Mouse (Mus musculus): ENCODE results near the gene Gm44503. TPM values are rescaled to one million over a fixed set of nuclear protein-coding genes. Genes with fewer than 3 reads are reported as not detected.

The Gm44503 gene
- total and polyA plus RNA-seq, 3 experiments: not detected

DNA sequence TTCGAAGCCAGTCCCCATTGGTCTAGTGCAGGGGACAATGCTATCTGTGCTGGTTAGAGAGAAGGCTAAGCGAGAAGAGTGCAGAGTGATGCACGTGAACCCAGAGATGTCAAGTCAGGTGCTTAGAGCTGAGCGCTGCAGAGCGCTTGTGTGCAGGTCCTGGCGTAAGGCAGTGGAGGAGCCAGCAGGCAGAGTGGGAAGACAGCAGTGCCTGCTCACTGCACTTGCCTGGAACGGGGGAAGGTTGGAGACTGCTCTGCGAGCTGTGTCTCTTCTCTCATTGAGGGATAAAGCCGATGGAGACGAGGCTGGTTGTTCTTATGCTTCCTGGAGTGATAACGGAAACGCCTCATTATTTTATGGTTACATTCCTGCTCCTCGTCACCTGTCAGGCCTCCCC lies 56.1 kb downstream of the Gm44503 start:
- Histone ChIP-seq H3K27ac (ENCODE audit: control insufficient read depth, low read depth, low read length) (no peak overlapping the region), H3K27me3 (ENCODE audit: control insufficient read depth in 1 of 2, insufficient read depth in 2 of 2, low read length in 2 of 2) (no peaks in the 10 kb centered on the region), H3K4me3 (ENCODE audit: control insufficient read depth in 1 of 2, insufficient read depth in 1 of 2, low read depth in 2 of 2, low read length in 2 of 2) (no peak overlapping the region), H3K79me2 (ENCODE audit: control insufficient read depth, insufficient read depth, low read length, poor library complexity) (no peaks in the 10 kb centered on the region), H3K9me3 (replicated peaks; ENCODE audit: insufficient read depth, low read length) (no peaks in the 10 kb centered on the region), H3K36me3 (ENCODE audit: control insufficient read depth in 1 of 2, insufficient read depth in 2 of 2, low read length in 2 of 2) (no peaks in the 10 kb centered on the region; a peak in 1 of 4 replicates), H3K9ac (ENCODE audit: control insufficient read depth, low read depth, low read length, poor library complexity, severe bottlenecking) (no peak overlapping the region), H3K4me1 (ENCODE audit: control insufficient read depth in 1 of 2, insufficient read depth in 2 of 2, low read length in 2 of 2) (no peaks in the 10 kb centered on the region)
- TF ChIP-seq UBTF (IDR thresholded peaks at IDR 0.05; ENCODE audit: borderline replicate concordance, insufficient read depth, low read depth, low read length): no peak
- TF ChIP-seq RAD21 (IDR thresholded peaks at IDR 0.05; ENCODE audit: low read depth, low read length): no peak
- no peak for TF ChIP-seq ELF1 (IDR thresholded peaks at IDR 0.05; ENCODE audit: low read depth, low read length)
- no peak for TF ChIP-seq ETS1 (IDR thresholded peaks at IDR 0.05; ENCODE audit: low read depth, low read length)
- TF ChIP-seq CHD1 (IDR thresholded peaks at IDR 0.05; ENCODE audit: low read depth, low read length): no peak
- TF ChIP-seq TBP (IDR thresholded peaks at IDR 0.05; ENCODE audit: low read depth, low read length): no peak
- TF ChIP-seq MAX (IDR thresholded peaks at IDR 0.05; ENCODE audit: low read length): no peak
- TF ChIP-seq SMC3 (IDR thresholded peaks at IDR 0.05; ENCODE audit: low read depth, low read length): no peak
- TF ChIP-seq HCFC1 (IDR thresholded peaks at IDR 0.05; ENCODE audit: low read depth, low read length): no peak
- TF ChIP-seq ZNF384 (IDR thresholded peaks at IDR 0.05; ENCODE audit: low read depth, low read length): no peak
- TF ChIP-seq POLR2AphosphoS2 (IDR thresholded peaks at IDR 0.05; ENCODE audit: low read length): no peak
- no peak for TF ChIP-seq CHD2 (IDR thresholded peaks at IDR 0.05; ENCODE audit: low read length)
- TF ChIP-seq USF1 (IDR thresholded peaks at IDR 0.05; ENCODE audit: low read depth, low read length): no peak
- TF ChIP-seq TAL1 (IDR thresholded peaks at IDR 0.05; ENCODE audit: low read length): no peak
- TF ChIP-seq CTCF (IDR thresholded peaks at IDR 0.05 in 2 of 3, conservative IDR thresholded peaks at IDR 0.05 in 1 of 3; ENCODE audit: control insufficient read depth in 1 of 3, insufficient read depth in 1 of 3, low read depth in 2 of 3, low read length in 3 of 3, poor library complexity in 1 of 3, severe bottlenecking in 1 of 3): no peak
- DNase-seq (ENCODE audit: low read depth, low spot score): no peak

- H3K9ac ChIP-seq (ENCODE audit: control insufficient read depth, low read depth, low read length, poor library complexity, severe bottlenecking): no peak overlapping the region
- no peaks in the 10 kb centered on the region for H3K27me3 ChIP-seq (ENCODE audit: control insufficient read depth in 1 of 2, insufficient read depth in 2 of 2, low read length in 2 of 2)
- H3K27ac ChIP-seq (ENCODE audit: control insufficient read depth, low read depth, low read length): no peak overlapping the region
- no peaks in the 10 kb centered on the region for H3K4me1 ChIP-seq (ENCODE audit: control insufficient read depth in 1 of 2, insufficient read depth in 2 of 2, low read length in 2 of 2)
- no peak overlapping the region for H3K4me3 ChIP-seq (ENCODE audit: control insufficient read depth in 1 of 2, insufficient read depth in 1 of 2, low read depth in 2 of 2, low read length in 2 of 2)
- H3K9me3 ChIP-seq (replicated peaks; ENCODE audit: insufficient read depth, low read length): no peaks in the 10 kb centered on the region
- no peaks in the 10 kb centered on the region for H3K79me2 ChIP-seq (ENCODE audit: control insufficient read depth, insufficient read depth, low read length, poor library complexity)
- TF ChIP-seq GABPA (IDR thresholded peaks at IDR 0.05; ENCODE audit: low read depth, low read length) (no peak), POLR2AphosphoS5 (IDR thresholded peaks at IDR 0.05; ENCODE audit: borderline replicate concordance, low read depth, low read length) (no peak), MAZ (IDR thresholded peaks at IDR 0.05; ENCODE audit: low read depth, low read length) (no peak), BHLHE40 (IDR thresholded peaks at IDR 0.05; ENCODE audit: borderline replicate concordance, low read depth, low read length) (no peak), NRF1 (IDR thresholded peaks at IDR 0.05; ENCODE audit: insufficient read depth, low read depth, low read length, poor library complexity, severe bottlenecking) (no peak), KAT2A (conservative IDR thresholded peaks at IDR 0.05; ENCODE audit: low read depth, low read length) (no peak), TBP (IDR thresholded peaks at IDR 0.05; ENCODE audit: low read depth, low read length) (no peak), ZNF384 (IDR thresholded peaks at IDR 0.05; ENCODE audit: low read depth, low read length) (no peak), MAFK (IDR thresholded peaks at IDR 0.05; ENCODE audit: borderline replicate concordance, low read depth, low read length) (no peak), POLR2A (IDR thresholded peaks at IDR 0.05; ENCODE audit: control insufficient read depth in 1 of 2, insufficient read depth in 1 of 2, low read depth in 1 of 2, low read length in 2 of 2, poor library complexity in 1 of 2) (no peak), ZKSCAN1 (IDR thresholded peaks at IDR 0.05; ENCODE audit: low read depth, low read length) (no peak), CHD2 (IDR thresholded peaks at IDR 0.05; ENCODE audit: low read length) (no peak), ELF1 (IDR thresholded peaks at IDR 0.05; ENCODE audit: low read depth, low read length) (no peak), HCFC1 (IDR thresholded peaks at IDR 0.05; ENCODE audit: low read depth, low read length) (no peak), CTCF (IDR thresholded peaks at IDR 0.05 in 2 of 3, conservative IDR thresholded peaks at IDR 0.05 in 1 of 3; ENCODE audit: control insufficient read depth in 1 of 3, insufficient read depth in 1 of 3, low read depth in 2 of 3, low read length in 3 of 3, poor library complexity in 1 of 3, severe bottlenecking in 1 of 3) (no peak), TCF12 (IDR thresholded peaks at IDR 0.05; ENCODE audit: low read depth, low read length) (no peak)
- no peak for DNase-seq (ENCODE audit: low read depth, low spot score)
- no peaks in the 10 kb centered on the region; a peak in 1 of 4 replicates for H3K36me3 ChIP-seq (ENCODE audit: control insufficient read depth in 1 of 2, insufficient read depth in 2 of 2, low read length in 2 of 2)
These were observed 61.2 kb downstream of the Gm44503 start for GRCm38 (mm10) chr9:73019841-73020240.

Measured in MEL (cell line).